Mouse (Mus musculus): ENCODE data around the gene Gopc.

The Gopc gene

GRCm38 (mm10) chr10:52293921-52294577 is 87.9 kb downstream of the Gopc start:
- peak; percentile 94 for DNase-seq

GRCm38 (mm10) chr10:52292391-52292790 is 89.5 kb downstream of the Gopc start:
- peak; percentile 56 for DNase-seq

- DNase-seq = peak; percentile 48
Measured at GRCm38 (mm10) chr10:52289261-52289660, 92.7 kb downstream of the Gopc start.

- peak; percentile 25 for DNase-seq
Measured at GRCm38 (mm10) chr10:52287852-52288533, 93.9 kb downstream of the Gopc start.

Data from heart, adult 11 months (tissue).